Mouse (Mus musculus) megakaryocyte-erythroid progenitor cell, adult 5-6 weeks (primary cell): Measurements from ENCODE around the gene Hist1h2af. TPM values are rescaled to one million over a fixed set of nuclear protein-coding genes. Genes with fewer than 3 reads are reported as not detected.

Experiments
- ATAC-seq: replicated peaks from 2 replicates; pipeline ENCODE4 v1.8.0; 2016; ENCODE audit warnings: mild to moderate bottlenecking, inconsistent platforms; ENCODE audit not compliant: severe bottlenecking, poor library complexity, low FRiP score, low TSS enrichment
- total RNA-seq, 2 experiments: library from RNA; stranded (forward) in 1 of 2; stranded (reverse) in 1 of 2; fragments of 200-1000, 215-1000 nt in 1 of 2; fragments of >200 nt in 1 of 2; fragmentation: Nextera tagmentation in 1 of 2; gene quantifications; 2 replicates each; pipeline ENCODE4 v1.2.3; 2014 to 2017

Gene Hist1h2af
- total RNA-seq, 2 experiments from 2014 or later = 66.5 to 1,759 TPM

DNA sequence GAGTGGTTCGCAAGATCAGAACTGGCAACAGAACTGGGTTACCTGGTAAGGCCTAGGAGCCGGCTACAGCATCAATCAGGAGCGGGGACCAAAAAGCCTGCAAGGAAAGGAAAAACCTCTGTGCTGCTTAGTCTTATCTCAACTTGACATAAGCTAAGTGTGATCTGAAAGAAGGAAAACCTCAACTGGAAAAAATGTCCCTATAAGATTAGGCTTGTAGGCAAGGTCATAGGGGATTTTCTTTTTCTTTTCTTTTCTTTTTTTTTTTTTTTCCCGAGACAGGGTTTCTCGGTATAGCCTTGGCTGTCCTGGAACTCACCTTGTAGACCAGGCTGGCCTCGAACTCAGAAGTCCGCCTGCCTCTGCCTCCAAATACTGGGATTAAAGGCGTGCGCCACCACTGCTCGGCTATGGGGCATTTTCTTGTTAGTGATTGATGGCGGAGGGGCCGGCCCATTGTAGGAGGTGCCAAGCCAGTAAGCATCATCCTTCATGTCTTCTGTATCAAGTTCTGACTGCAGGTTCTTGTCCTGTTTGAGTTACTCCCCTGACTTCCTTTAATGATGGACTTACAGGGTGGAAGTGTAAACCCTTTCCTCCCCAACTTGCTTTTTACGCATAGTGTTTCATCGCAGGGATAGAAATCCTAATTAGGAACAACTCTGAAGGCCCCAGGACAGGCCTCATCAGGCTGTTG, 26.7 kb upstream of the Hist1h2af start:
- ATAC-seq = peak; percentile 52; the same call in 1 of the 2 replicates

DNA sequence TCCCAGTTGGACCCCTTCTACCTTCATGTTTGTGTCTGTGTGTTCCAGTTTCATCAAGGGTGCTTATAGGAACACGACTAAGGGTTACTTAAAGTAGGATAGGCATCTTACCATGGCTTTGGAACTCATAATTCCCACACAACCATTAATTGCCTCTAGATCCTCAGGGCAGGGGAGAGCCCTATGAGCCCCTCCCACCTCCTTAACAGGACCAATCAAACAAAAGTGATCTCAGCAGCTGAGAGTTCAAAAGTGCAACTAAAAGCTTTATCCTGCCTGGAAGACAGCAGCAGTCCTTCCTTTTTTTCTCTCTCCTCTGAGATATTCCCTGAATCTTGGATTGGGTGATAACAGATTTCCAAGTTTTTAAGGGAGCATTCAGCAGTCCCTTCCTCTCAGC, 23.6 kb upstream of the Hist1h2af start:
- no peak for ATAC-seq

DNA sequence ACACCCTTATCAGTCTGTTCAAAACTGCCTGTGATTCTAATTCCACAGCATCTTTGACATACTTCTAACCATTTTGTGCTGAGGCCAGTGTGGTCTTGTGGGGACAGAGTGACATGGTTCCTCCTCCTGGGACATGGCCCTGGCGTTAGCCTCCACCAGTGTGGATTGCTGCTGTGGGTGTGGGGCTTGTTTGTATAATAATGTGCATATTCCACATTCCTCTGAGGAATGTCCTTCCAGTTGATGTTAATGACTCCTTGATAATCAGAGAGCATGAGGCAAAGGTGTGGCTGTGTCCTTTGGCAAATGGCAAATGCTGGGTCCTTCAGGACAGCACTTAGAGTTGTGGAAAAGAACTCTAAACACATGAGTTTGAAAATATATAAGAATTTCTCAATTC, 20.2 kb upstream of the Hist1h2af start:
- no peak for ATAC-seq

GRCm38 (mm10) chr13:23515281-23515680, 18.4 kb upstream of the Hist1h2af start:
- no peak for ATAC-seq

DNA sequence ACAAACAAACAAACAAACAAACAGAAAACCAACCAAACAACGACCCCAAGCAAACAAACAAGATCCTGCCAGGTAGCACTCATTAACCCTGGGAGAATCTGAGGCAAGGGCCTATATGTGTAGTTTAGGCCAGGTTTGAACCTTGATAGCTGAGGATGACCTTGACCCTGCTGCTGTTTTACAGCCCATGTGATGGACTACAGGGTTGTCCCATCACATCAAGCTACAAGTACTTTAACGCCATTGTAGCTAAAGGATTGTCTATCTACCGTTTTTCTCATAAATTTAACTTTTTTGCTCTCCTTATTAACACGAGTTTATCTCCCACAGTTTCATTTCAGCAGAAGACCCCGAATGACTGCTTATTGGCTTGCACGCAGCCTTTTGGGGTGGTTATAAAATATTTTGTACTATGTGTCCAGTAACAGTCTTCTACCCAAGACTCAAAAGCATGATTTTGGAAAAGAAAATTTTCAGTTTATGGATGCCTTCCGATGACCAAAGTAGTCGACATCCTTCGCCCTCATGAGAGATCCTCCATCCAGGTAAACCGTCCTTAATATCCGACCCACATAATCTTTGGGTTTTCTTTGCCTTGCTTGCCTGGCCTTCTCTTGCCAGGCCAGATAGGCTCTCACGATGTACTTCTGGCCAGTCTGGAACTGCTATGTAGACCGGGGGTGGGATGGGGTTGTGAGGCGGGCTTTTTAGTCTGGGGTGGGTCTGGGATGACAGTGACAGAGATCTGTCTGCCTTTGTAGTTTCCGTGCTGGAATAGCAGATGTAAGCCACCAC, 17.7 kb upstream of the Hist1h2af start:
- no peak for ATAC-seq

DNA sequence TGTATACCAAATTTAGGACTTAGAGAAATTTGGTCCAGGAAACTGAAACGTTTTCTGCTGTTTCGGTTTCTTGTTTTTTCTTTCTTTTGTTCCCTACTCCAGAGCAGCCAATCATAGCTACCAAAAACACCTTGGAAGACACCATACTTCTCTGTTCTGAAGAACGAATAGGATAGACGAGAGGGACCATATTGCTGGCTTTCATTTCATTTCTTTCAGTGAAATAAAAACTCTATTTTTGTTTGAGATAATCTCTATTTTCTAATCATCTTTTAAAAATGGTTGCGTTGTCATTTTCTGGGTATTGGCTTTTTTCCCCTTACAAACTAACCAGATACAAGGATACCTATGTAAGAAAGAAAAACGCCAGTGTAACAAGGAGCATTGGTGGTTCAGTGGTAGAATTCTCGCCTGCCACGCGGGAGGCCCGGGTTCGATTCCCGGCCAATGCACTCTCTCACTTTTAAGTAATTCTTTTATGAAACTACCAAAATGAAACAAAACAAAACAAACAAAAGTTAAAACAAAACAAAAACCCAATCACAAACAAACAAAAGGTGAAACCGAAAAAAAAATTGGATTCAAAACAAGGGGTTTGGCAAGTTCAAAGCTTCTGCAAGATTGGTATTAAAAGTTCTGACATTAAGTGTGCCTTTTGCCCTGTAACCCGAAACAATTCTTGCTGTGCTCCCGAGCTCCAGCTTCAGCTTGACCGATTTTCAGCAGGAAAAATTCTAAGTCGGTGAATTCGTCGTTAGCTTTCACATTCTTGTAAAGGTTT, 16.7 kb upstream of the Hist1h2af start:
- 0 out of 2 replicates have a peak, but pooled peaks have one; percentile 32 for ATAC-seq

DNA sequence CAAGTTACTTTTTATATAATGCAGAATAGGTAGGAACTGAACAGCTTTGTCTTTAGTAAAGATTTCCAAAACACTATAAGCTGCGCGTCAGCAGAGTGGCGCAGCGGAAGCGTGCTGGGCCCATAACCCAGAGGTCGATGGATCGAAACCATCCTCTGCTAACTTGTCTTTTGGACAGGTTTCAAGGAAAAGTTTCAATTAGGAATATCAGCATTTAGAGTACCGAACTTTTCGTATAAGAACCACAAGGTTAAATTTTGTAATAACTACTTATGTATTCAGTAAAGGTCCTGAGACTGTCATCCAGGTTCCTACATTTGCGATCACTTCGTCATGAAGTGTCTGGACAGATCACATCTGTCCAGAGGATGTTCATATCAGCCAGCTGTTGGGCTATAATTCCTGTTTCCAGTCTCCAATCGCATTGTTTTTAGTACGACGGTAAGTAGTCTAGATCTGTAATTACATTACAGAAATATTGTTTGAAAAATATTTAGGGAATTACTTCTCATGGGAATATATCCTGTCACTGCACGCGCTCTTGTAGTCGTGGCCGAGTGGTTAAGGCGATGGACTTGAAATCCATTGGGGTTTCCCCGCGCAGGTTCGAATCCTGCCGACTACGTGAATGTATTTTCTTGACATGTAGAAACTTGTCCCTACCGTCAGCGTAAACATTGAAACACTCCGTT, 16.0 kb upstream of the Hist1h2af start:
- peak; percentile 27 for ATAC-seq

- no peak; the same call in 1 of the 2 replicates for ATAC-seq
Measured at GRCm38 (mm10) chr13:23518295-23518603, 15.5 kb upstream of the Hist1h2af start.

DNA sequence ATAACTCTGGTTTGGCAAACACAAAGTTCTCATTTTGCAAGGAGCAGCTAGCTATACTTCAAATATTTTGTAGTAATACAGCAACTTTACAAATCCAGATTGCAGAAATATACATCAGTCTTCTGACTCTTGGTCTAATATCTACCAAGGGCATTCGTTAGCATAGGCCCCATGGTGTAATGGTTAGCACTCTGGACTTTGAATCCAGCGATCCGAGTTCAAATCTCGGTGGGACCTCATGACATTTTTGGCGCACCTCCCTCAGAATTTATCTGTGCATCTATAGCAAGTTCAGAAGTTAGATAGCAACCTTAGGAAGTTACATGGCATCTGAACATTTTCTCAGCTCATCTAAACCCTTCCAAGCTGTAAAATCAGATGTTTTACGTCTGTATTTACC, 14.8 kb upstream of the Hist1h2af start:
- ATAC-seq = peak; percentile 39

DNA sequence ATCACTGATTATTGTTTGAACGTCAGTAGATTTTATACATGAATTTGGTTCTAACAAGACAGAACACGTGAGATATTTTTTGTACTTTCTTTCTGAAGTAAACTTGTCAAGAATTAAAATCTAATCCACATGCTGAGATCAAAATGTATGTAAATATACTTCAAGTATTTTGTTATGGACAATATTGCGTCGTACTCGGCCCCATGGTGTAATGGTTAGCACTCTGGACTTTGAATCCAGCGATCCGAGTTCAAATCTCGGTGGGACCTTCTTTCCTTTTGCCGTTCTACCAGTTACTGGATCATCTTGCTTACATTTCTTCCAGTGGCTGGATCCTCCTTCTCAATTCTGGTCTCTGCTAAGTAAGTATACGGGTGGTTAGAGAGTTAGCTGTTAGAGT, 14.3 kb upstream of the Hist1h2af start:
- peak; percentile 11 for ATAC-seq

DNA sequence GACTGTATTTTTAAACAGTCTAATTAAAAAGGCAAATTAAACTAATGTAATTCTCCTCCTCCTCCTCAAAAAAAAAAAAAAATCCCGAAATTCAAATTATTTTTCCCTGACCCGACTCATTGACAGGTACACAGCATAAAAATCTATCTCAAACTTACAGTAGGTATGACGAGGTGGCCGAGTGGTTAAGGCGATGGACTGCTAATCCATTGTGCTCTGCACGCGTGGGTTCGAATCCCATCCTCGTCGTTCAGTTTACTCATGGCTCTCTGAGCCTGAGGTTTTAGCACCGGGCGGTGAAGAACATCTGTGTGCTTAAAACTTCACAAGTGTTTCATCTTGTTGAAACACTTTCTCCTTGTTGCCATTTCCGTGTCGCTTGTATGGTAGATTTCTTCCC, 12.0 kb upstream of the Hist1h2af start:
- peak; percentile 39 for ATAC-seq

DNA sequence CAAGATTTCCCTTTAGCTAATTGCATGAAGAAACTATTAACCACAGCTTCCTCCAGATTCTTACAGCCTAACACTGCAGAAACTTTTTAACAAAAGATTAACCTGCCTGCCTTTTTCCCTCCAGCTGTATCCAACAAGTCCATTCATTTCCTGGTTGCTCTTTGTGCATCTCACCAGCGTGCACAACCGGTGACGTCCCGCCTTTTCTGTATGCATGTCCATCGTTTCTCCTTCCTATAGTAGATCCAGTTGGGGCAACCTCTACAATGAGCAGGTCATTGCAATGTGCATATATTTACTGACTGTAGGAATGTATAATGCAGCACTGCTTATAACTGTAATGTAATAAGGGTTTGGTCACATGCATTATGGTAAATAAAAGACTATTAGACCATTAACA, 9.7 kb upstream of the Hist1h2af start:
- no peak for ATAC-seq

DNA sequence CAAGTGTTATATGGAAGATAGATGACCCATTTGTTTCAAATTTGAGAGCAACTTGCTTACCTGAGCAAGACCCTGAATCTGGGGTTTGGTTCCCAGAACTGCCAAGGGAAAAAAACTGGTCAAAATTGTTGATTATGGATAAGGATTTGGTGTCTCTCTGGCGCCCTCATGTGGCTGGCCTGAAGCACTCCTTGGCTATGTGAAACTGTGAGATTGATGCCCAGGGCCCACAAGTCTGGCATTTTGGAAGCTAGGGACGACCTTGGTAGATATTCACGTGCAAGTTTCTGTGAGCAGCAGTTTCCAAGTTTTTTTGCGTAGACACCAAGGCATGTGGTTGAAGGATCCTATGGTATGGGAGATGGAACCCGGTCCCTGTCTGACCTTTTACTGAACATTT, 9.1 kb upstream of the Hist1h2af start:
- peak; percentile 41; the same call in 1 of the 2 replicates for ATAC-seq

DNA sequence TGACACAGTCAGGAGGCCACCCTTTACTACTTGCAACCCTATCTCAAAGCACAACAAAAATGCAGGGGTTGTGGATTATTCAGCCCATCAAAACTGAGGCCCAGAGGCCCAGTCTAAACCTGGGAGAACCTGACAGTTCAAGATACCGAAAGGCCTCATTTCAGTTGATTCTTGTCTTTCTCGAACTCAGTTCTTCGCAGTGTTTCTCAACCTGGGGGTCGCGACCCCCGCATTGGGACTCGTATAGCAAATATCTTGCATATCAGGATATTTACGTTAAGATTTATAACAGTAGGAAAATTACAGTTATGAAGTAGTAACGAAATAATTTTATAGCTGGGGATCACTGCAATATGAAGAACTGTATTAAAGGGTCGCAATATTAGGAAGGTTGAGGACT, 7.8 kb upstream of the Hist1h2af start:
- ATAC-seq = no peak

GRCm38 (mm10) chr13:23526312-23526711, 7.4 kb upstream of the Hist1h2af start:
- peak; percentile 39; the same call in 1 of the 2 replicates for ATAC-seq

DNA sequence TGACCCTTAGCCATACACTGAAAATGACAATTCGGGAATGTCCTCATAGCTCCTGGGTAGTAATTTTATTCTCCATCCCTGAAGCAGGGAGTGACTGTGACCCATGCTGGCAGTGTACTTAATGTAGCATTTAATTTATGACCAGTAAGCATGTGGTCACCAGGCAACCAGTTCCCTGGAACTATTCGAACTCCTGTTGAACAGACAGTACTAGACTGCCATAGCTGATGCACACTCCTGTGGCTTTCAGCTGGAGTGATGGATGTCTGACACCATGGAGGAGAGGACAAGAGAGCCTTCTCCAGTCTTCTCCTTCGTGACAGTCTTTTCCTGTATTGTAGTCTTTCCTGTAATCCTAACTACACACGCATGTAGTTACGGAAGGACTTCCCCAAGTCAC, 4.7 kb upstream of the Hist1h2af start:
- ATAC-seq = no peak

DNA sequence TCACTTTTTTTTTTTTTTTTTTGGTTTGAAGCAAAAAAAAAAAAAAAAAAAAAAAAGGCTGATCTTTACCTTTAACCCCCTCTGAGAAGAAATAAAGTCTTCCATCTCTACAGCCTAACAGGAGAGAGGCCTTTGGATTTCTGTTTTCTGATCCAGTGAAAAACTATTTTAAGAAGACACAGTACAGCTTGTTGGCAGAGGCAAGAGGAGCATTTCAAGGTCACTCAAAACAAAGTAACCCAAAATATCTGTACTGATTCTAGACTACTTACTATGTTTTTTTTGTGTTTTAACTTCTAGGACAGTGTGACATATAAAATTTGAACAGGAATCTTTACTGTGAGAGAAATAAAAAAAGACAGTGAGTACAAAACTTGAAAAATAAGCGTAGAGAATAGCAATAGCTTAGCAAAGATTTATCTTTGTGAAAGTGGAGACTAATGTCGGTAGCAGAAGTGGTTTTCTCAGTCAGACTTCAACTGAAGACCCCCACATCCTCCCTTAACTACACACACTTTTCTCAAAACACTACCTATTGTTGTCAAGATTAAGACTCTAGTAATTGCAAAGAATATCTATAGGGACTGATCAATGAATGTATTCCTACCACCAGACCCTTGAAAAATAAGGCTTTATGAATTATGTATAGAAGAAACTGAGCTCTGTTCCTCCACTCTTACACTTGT, 4.1 kb upstream of the Hist1h2af start:
- ATAC-seq = no peak

GRCm38 (mm10) chr13:23530181-23530900, 3.4 kb upstream of the Hist1h2af start:
- ATAC-seq = no peak
